Mouse (Mus musculus) lung, postnatal 0 days (tissue): Measurements from ENCODE around the gene Fbxl18.

ENCODE experiments used
- CTCF ChIP-seq: IDR thresholded peaks from 2 replicates; pipeline ENCODE4 v1.5.1; 2016; ENCODE audit warnings: antibody characterized with exemption, mild to moderate bottlenecking
- EP300 ChIP-seq: IDR thresholded peaks from 2 replicates; pipeline ENCODE4 v1.6.1; 2016; ENCODE audit warnings: antibody characterized with exemption, mild to moderate bottlenecking, control low read depth

GRCm38 (mm10) chr5:142821266-142821973 is 73.8 kb downstream of the Fbxl18 start:
- TF ChIP-seq CTCF (peak; percentile 1), EP300 (peak; percentile 54; the same call in 1 of the 2 replicates)
